Mouse (Mus musculus): ENCODE results near the gene Mvk. TPM values are rescaled to one million over a fixed set of nuclear protein-coding genes. Genes with fewer than 3 reads are reported as not detected.

The Mvk gene
- polyA plus RNA-seq, 1 experiment = 24.4 TPM

GRCm38 (mm10) chr5:114416855-114417254 lies 27.2 kb upstream of the Mvk start:
- no peak overlapping the region for H3K27ac ChIP-seq (ENCODE audit: insufficient read depth, low read length)
- H3K4me3 ChIP-seq (ENCODE audit: insufficient read depth, low read length) = no peak overlapping the region
- peaks cover 17% of the 10 kb centered on the region; the same call in 1 of the 2 replicates for H3K4me1 ChIP-seq (ENCODE audit: control insufficient read depth, insufficient read depth, low read length)
- TF ChIP-seq POLR2A (IDR thresholded peaks at IDR 0.05; ENCODE audit: low read depth, low read length) (no peak), CTCF (IDR thresholded peaks at IDR 0.05; ENCODE audit: borderline replicate concordance, insufficient read depth, low read length) (no peak)

- no peak overlapping the region for H3K4me3 ChIP-seq (ENCODE audit: insufficient read depth, low read length)
- no peak for TF ChIP-seq POLR2A (IDR thresholded peaks at IDR 0.05; ENCODE audit: low read depth, low read length)
- peak; percentile 63; the same call in 1 of the 2 replicates for TF ChIP-seq CTCF (IDR thresholded peaks at IDR 0.05; ENCODE audit: borderline replicate concordance, insufficient read depth, low read length)
Measured at GRCm38 (mm10) chr5:114418541-114418940, 25.5 kb upstream of the Mvk start.

GRCm38 (mm10) chr5:114421561-114422298 lies 22.3 kb upstream of the Mvk start:
- no peak for TF ChIP-seq CTCF (IDR thresholded peaks at IDR 0.05; ENCODE audit: borderline replicate concordance, insufficient read depth, low read length)
- TF ChIP-seq POLR2A (IDR thresholded peaks at IDR 0.05; ENCODE audit: low read depth, low read length) = no peak
- H3K27ac ChIP-seq (ENCODE audit: insufficient read depth, low read length) = no peak overlapping the region
- no peaks in the 10 kb centered on the region for H3K4me1 ChIP-seq (ENCODE audit: control insufficient read depth, insufficient read depth, low read length)
- H3K4me3 ChIP-seq (ENCODE audit: insufficient read depth, low read length) = no peak overlapping the region

More at GRCm38 (mm10) chr5:114418541-114418940, 25.5 kb upstream of the Mvk start:
- 0 out of 2 replicates have a peak, but pooled peaks cover 4% of the 10 kb centered on the region for H3K4me1 ChIP-seq (ENCODE audit: control insufficient read depth, insufficient read depth, low read length)
- H3K27ac ChIP-seq (ENCODE audit: insufficient read depth, low read length) = no peak overlapping the region

GRCm38 (mm10) chr5:114422591-114422990 lies 21.5 kb upstream of the Mvk start:
- TF ChIP-seq CTCF (IDR thresholded peaks at IDR 0.05; ENCODE audit: borderline replicate concordance, insufficient read depth, low read length) (no peak), POLR2A (IDR thresholded peaks at IDR 0.05; ENCODE audit: low read depth, low read length) (no peak)
- Histone ChIP-seq H3K27ac (ENCODE audit: insufficient read depth, low read length) (no peak overlapping the region), H3K4me3 (ENCODE audit: insufficient read depth, low read length) (no peak overlapping the region), H3K4me1 (ENCODE audit: control insufficient read depth, insufficient read depth, low read length) (no peaks in the 10 kb centered on the region)

DNA sequence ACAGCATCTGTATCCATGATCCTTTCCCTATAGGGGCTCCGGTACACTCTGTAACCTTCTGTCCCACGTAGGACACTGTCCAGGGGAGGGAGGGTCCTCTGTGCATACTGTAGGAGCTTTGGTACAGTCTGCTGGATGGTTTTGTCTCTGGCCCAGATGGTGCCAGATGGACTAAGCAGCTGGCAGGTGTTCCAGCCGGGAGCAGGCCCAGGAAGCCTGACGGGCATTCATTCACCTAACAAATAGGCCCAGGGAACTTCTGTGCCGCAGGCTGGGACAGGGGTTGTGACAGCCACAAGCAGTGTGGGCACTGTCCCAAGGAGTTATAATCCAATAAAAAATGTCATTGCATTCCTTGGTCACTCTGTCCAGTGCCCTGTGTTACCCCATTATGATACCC lies 20.1 kb upstream of the Mvk start:
- Histone ChIP-seq H3K27ac (ENCODE audit: insufficient read depth, low read length) (no peak overlapping the region), H3K4me3 (ENCODE audit: insufficient read depth, low read length) (no peak overlapping the region), H3K4me1 (ENCODE audit: control insufficient read depth, insufficient read depth, low read length) (no peaks in the 10 kb centered on the region)
- TF ChIP-seq CTCF (IDR thresholded peaks at IDR 0.05; ENCODE audit: borderline replicate concordance, insufficient read depth, low read length) (no peak), POLR2A (IDR thresholded peaks at IDR 0.05; ENCODE audit: low read depth, low read length) (no peak)

GRCm38 (mm10) chr5:114426732-114427131 lies 17.3 kb upstream of the Mvk start:
- Histone ChIP-seq H3K4me1 (ENCODE audit: control insufficient read depth, insufficient read depth, low read length) (no peaks in the 10 kb centered on the region), H3K4me3 (ENCODE audit: insufficient read depth, low read length) (no peak overlapping the region), H3K27ac (ENCODE audit: insufficient read depth, low read length) (no peak overlapping the region)
- TF ChIP-seq CTCF (IDR thresholded peaks at IDR 0.05; ENCODE audit: borderline replicate concordance, insufficient read depth, low read length) (no peak), POLR2A (IDR thresholded peaks at IDR 0.05; ENCODE audit: low read depth, low read length) (no peak)

GRCm38 (mm10) chr5:114428621-114429020 lies 15.4 kb upstream of the Mvk start:
- TF ChIP-seq CTCF (IDR thresholded peaks at IDR 0.05; ENCODE audit: borderline replicate concordance, insufficient read depth, low read length) = no peak
- no peak overlapping the region for H3K27ac ChIP-seq (ENCODE audit: insufficient read depth, low read length)
- no peak overlapping the region for H3K4me3 ChIP-seq (ENCODE audit: insufficient read depth, low read length)
- H3K4me1 ChIP-seq (ENCODE audit: control insufficient read depth, insufficient read depth, low read length) = no peaks in the 10 kb centered on the region

GRCm38 (mm10) chr5:114429781-114430180 lies 14.3 kb upstream of the Mvk start:
- Histone ChIP-seq H3K27ac (ENCODE audit: insufficient read depth, low read length) (no peak overlapping the region), H3K4me1 (ENCODE audit: control insufficient read depth, insufficient read depth, low read length) (no peaks in the 10 kb centered on the region), H3K4me3 (ENCODE audit: insufficient read depth, low read length) (no peak overlapping the region)
- TF ChIP-seq POLR2A (IDR thresholded peaks at IDR 0.05; ENCODE audit: low read depth, low read length) (no peak), CTCF (IDR thresholded peaks at IDR 0.05; ENCODE audit: borderline replicate concordance, insufficient read depth, low read length) (no peak)

DNA sequence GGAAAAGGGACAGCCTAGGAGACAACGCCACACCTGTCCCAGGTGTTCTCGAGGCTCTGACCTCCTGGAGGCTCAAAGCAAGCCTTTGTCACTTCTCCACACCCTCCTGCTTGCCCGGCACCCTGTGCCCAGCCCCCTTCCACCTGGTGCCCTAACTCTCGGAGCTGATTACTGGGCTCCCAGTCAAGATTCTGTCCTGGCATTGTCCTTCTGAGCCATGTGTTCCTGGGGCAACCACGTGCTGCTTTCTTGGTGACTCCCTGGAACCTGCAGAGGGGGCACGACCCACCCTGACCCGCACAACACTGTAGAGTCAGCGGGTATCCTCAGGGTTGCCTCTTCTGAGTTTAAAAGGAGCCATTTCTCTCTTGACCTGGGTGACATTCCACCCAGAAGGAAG lies 9.7 kb upstream of the Mvk start:
- Histone ChIP-seq H3K4me3 (ENCODE audit: insufficient read depth, low read length) (no peak overlapping the region), H3K4me1 (ENCODE audit: control insufficient read depth, insufficient read depth, low read length) (no peaks in the 10 kb centered on the region), H3K27ac (ENCODE audit: insufficient read depth, low read length) (no peak overlapping the region)
- TF ChIP-seq CTCF (IDR thresholded peaks at IDR 0.05; ENCODE audit: borderline replicate concordance, insufficient read depth, low read length) = no peak
- TF ChIP-seq POLR2A (IDR thresholded peaks at IDR 0.05; ENCODE audit: low read depth, low read length) = no peak

DNA sequence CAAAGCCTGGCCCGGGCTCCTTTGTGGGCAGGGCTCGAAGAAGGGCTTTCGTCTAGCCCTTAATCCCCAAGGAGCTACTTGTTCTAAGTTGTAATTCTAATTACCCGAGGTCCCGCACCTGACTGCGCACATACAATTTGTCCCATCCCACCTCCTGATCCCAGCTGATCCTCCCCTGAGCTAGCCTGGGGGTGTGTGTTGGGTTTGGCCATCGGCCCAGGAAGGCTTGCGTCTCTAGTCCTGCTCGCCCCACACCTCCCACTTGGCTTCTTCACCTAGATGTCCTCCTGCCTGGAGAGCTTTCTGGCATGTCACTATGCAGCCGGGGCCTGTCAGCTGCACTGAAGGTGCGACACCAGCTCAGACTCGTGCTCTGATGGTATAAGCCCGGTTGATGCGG lies 8.5 kb upstream of the Mvk start:
- no peak overlapping the region for H3K4me3 ChIP-seq (ENCODE audit: insufficient read depth, low read length)
- TF ChIP-seq POLR2A (IDR thresholded peaks at IDR 0.05; ENCODE audit: low read depth, low read length) = no peak
- no peak for TF ChIP-seq CTCF (IDR thresholded peaks at IDR 0.05; ENCODE audit: borderline replicate concordance, insufficient read depth, low read length)
- no peaks in the 10 kb centered on the region for H3K4me1 ChIP-seq (ENCODE audit: control insufficient read depth, insufficient read depth, low read length)
- no peak overlapping the region for H3K27ac ChIP-seq (ENCODE audit: insufficient read depth, low read length)
